Mouse (Mus musculus) MEL (cell line): ENCODE data around the gene Ppfibp2. TPM values are rescaled to one million over a fixed set of nuclear protein-coding genes. Genes with fewer than 3 reads are reported as not detected.

Source experiments
- DNase-seq: peaks from one replicate; pipeline ENCODE4 v3.0.0; 2011; ENCODE audit warnings: low read depth, low spot score
- H3K27ac ChIP-seq: 2 replicates; pipeline ENCODE4 v1.5.1; 2012; ENCODE audit warnings: low read depth, mild to moderate bottlenecking, control low read depth, low read length, moderate library complexity; ENCODE audit not compliant: control insufficient read depth
- H3K27me3 ChIP-seq, 2 experiments: fragments of 150-350 bp in 1 of 2; sonication (generic) in 1 of 2; 2 replicates each; pipeline ENCODE4 v1.6.1; 2012; ENCODE audit warnings: low read length in 2 of 2, mild to moderate bottlenecking in 2 of 2, improper control_type of control experiment in 1 of 2, moderate library complexity in 1 of 2; ENCODE audit not compliant: insufficient read depth in 2 of 2, control insufficient read depth in 1 of 2
- H3K36me3 ChIP-seq, 2 experiments: 2 replicates each; pipeline ENCODE4 v1.6.1; 2012 to 2014; ENCODE audit warnings: low read length in 2 of 2, improper control_type of control experiment in 1 of 2, inconsistent platforms in 1 of 2, mild to moderate bottlenecking in 1 of 2; ENCODE audit not compliant: insufficient read depth in 2 of 2, control insufficient read depth in 1 of 2
- H3K4me1 ChIP-seq, 2 experiments: fragments of 150-350 bp in 1 of 2; sonication (generic) in 1 of 2; 2 replicates each; pipeline ENCODE4 v1.6.1; 2012; ENCODE audit warnings: low read length in 2 of 2, improper control_type of control experiment in 1 of 2, mild to moderate bottlenecking in 1 of 2; ENCODE audit not compliant: insufficient read depth in 2 of 2, control insufficient read depth in 1 of 2
- H3K4me3 ChIP-seq, 2 experiments: fragments of 150-350 bp in 1 of 2; sonication (generic) in 1 of 2; 2 replicates each; pipeline ENCODE4 v1.5.1; 2012; ENCODE audit warnings: low read depth in 2 of 2, low read length in 2 of 2, mild to moderate bottlenecking in 2 of 2, moderate library complexity in 2 of 2, control low read depth in 1 of 2, improper control_type of control experiment in 1 of 2; ENCODE audit not compliant: control insufficient read depth in 1 of 2, insufficient read depth in 1 of 2
- H3K79me2 ChIP-seq: 2 replicates; pipeline ENCODE4 v1.6.1; 2012; ENCODE audit warnings: mild to moderate bottlenecking, low read length, moderate library complexity; ENCODE audit not compliant: control insufficient read depth, poor library complexity, insufficient read depth
- H3K9ac ChIP-seq: 2 replicates; pipeline ENCODE4 v1.6.1; 2012; ENCODE audit warnings: low read depth, mild to moderate bottlenecking, control low read depth, low read length, moderate library complexity; ENCODE audit not compliant: control insufficient read depth, poor library complexity, severe bottlenecking
- H3K9me3 ChIP-seq: fragments of 150-350 bp; sonication (generic); replicated peaks from 2 replicates; pipeline ENCODE4 v1.6.1; 2012; ENCODE audit warnings: mild to moderate bottlenecking, low read length, improper control_type of control experiment, moderate library complexity; ENCODE audit not compliant: insufficient read depth
- CHD1 ChIP-seq: IDR thresholded peaks from 2 replicates; pipeline ENCODE4 v1.6.1; 2012; ENCODE audit warnings: low read depth, mild to moderate bottlenecking, inconsistent platforms, low read length, improper control_type of control experiment
- CTCF ChIP-seq, 3 experiments: IDR thresholded peaks in 2 of 3; conservative IDR thresholded peaks in 1 of 3; 2 replicates each; pipeline ENCODE4 v1.5.1; 2011 to 2012; ENCODE audit warnings: low read length in 3 of 3, low read depth in 2 of 3, mild to moderate bottlenecking in 2 of 3, improper control_type of control experiment in 1 of 3, inconsistent platforms in 1 of 3, mixed read lengths in 1 of 3, moderate library complexity in 1 of 3; ENCODE audit not compliant: control insufficient read depth in 1 of 3, insufficient read depth in 1 of 3, poor library complexity in 1 of 3, severe bottlenecking in 1 of 3
- GATA1 ChIP-seq: IDR thresholded peaks from 2 replicates; pipeline ENCODE4 v1.6.1; 2011; ENCODE audit warnings: low read depth, low read length, improper control_type of control experiment
- HCFC1 ChIP-seq: IDR thresholded peaks from 2 replicates; pipeline ENCODE4 v1.6.1; 2012; ENCODE audit warnings: low read depth, mild to moderate bottlenecking, inconsistent platforms, low read length, improper control_type of control experiment, moderate library complexity
- JUND ChIP-seq: IDR thresholded peaks from 2 replicates; pipeline ENCODE4 v1.6.1; 2011; ENCODE audit warnings: low read depth, mild to moderate bottlenecking, improper control_type of control experiment, low read length
- KAT2A ChIP-seq: conservative IDR thresholded peaks from 2 replicates; pipeline ENCODE4 v1.6.1; 2012; ENCODE audit warnings: low read depth, low read length, improper control_type of control experiment, inconsistent platforms
- MAX ChIP-seq: IDR thresholded peaks from 2 replicates; pipeline ENCODE4 v1.6.1; 2011; ENCODE audit warnings: low read length, improper control_type of control experiment
- MAZ ChIP-seq: IDR thresholded peaks from 2 replicates; pipeline ENCODE4 v1.6.1; 2012; ENCODE audit warnings: low read depth, mild to moderate bottlenecking, inconsistent platforms, low read length, improper control_type of control experiment
- MYB ChIP-seq: IDR thresholded peaks from 2 replicates; pipeline ENCODE4 v1.6.1; 2011; ENCODE audit warnings: mild to moderate bottlenecking, low read depth, low read length, improper control_type of control experiment
- MYC ChIP-seq: IDR thresholded peaks from 2 replicates; pipeline ENCODE4 v1.6.1; 2011; ENCODE audit warnings: low read depth, mild to moderate bottlenecking, low read length, improper control_type of control experiment, moderate library complexity
- NELFE ChIP-seq: IDR thresholded peaks from 2 replicates; pipeline ENCODE4 v1.6.1; 2011; ENCODE audit warnings: low read depth, low read length, improper control_type of control experiment
- NRF1 ChIP-seq: IDR thresholded peaks from 2 replicates; pipeline ENCODE4 v1.6.1; 2014; ENCODE audit warnings: low read depth, mild to moderate bottlenecking, inconsistent platforms, low read length, improper control_type of control experiment, moderate library complexity; ENCODE audit not compliant: poor library complexity, insufficient read depth, severe bottlenecking
- POLR2A ChIP-seq, 2 experiments: IDR thresholded peaks; 2 replicates each; pipeline ENCODE4 v1.6.1; 2011 to 2012; ENCODE audit warnings: low read length in 2 of 2, mild to moderate bottlenecking in 2 of 2, control low read depth in 1 of 2, improper control_type of control experiment in 1 of 2, low read depth in 1 of 2, moderate library complexity in 1 of 2; ENCODE audit not compliant: control insufficient read depth in 1 of 2, insufficient read depth in 1 of 2, poor library complexity in 1 of 2
- RAD21 ChIP-seq: IDR thresholded peaks from 2 replicates; pipeline ENCODE4 v1.6.1; 2011; ENCODE audit warnings: mild to moderate bottlenecking, low read depth, low read length, improper control_type of control experiment
- TAL1 ChIP-seq: IDR thresholded peaks from 2 replicates; pipeline ENCODE4 v1.6.1; 2012; ENCODE audit warnings: mild to moderate bottlenecking, inconsistent platforms, low read length, moderate library complexity, mixed read lengths
- TBP ChIP-seq: IDR thresholded peaks from 2 replicates; pipeline ENCODE4 v1.8.0; 2011; ENCODE audit warnings: low read depth, low read length, improper control_type of control experiment
- USF1 ChIP-seq: IDR thresholded peaks from 2 replicates; pipeline ENCODE4 v1.6.1; 2014; ENCODE audit warnings: low read depth, mild to moderate bottlenecking, inconsistent platforms, low read length, improper control_type of control experiment, moderate library complexity
- ZKSCAN1 ChIP-seq: IDR thresholded peaks from 2 replicates; pipeline ENCODE4 v1.6.1; 2012; ENCODE audit warnings: low read depth, mild to moderate bottlenecking, inconsistent platforms, low read length, improper control_type of control experiment, moderate library complexity
- ZMIZ1 ChIP-seq: IDR thresholded peaks from 2 replicates; pipeline ENCODE4 v1.6.1; 2012; ENCODE audit warnings: low read depth, mild to moderate bottlenecking, inconsistent platforms, low read length, improper control_type of control experiment, moderate library complexity
- polyA plus RNA-seq, 2 experiments: library from polyadenylated mRNA; stranded (reverse) in 1 of 2; unstranded in 1 of 2; fragments of >175 nt in 1 of 2; fragments of >200 nt in 1 of 2; gene quantifications; 2 replicates each; pipeline versions ENCODE4 v1.2.1 to v1.2.4; 2012; ENCODE audit warnings: low replicate concordance in 2 of 2, low read depth in 1 of 2; ENCODE audit not compliant: insufficient read length in 2 of 2, insufficient read depth in 1 of 2, missing spikeins in 1 of 2
- total RNA-seq: library from RNA; depleted of rRNA; stranded (reverse); fragments of 300-350 nt; gene quantifications from 2 replicates; pipeline ENCODE4 v1.2.3, GENCODE M21; 2012

Gene Ppfibp2
- total and polyA plus RNA-seq, 3 experiments, result not detected

- Histone ChIP-seq H3K4me1 (no peaks in the 10 kb centered on the region), H3K36me3 (no peaks in the 10 kb centered on the region), H3K9me3 (no peaks in the 10 kb centered on the region), H3K9ac (no peak overlapping the region), H3K79me2 (no peaks in the 10 kb centered on the region), H3K27me3 (no peaks in the 10 kb centered on the region), H3K27ac (no peak overlapping the region), H3K4me3 (no peak overlapping the region)
- DNase-seq, result no peak
- no peak for TF ChIP-seq KAT2A
- no peak for TF ChIP-seq NRF1
- TF ChIP-seq CTCF (IDR thresholded peaks at IDR 0.05 in 2 of 3, conservative IDR thresholded peaks at IDR 0.05 in 1 of 3; ENCODE audit: control insufficient read depth in 1 of 3, insufficient read depth in 1 of 3, low read depth in 2 of 3, low read length in 3 of 3, poor library complexity in 1 of 3, severe bottlenecking in 1 of 3), result no peak
- no peak for TF ChIP-seq TBP
- TF ChIP-seq ZKSCAN1, result no peak
- no peak for TF ChIP-seq JUND
Measured at GRCm38 (mm10) chr7:107618028-107618992, 23.3 kb downstream of the Ppfibp2 start.

- no peak for DNase-seq
- Histone ChIP-seq H3K9ac (no peak overlapping the region), H3K79me2 (no peaks in the 10 kb centered on the region), H3K9me3 (no peaks in the 10 kb centered on the region), H3K4me1 (no peaks in the 10 kb centered on the region), H3K27me3 (no peaks in the 10 kb centered on the region), H3K27ac (no peak overlapping the region), H3K4me3 (no peak overlapping the region), H3K36me3 (no peaks in the 10 kb centered on the region)
- TF ChIP-seq GATA1 (no peak), HCFC1 (no peak), NRF1 (no peak), TAL1 (no peak), USF1 (no peak), MYB (no peak), POLR2A (IDR thresholded peaks at IDR 0.05; ENCODE audit: control insufficient read depth in 1 of 2, insufficient read depth in 1 of 2, low read depth in 1 of 2, low read length in 2 of 2, poor library complexity in 1 of 2) (no peak), KAT2A (no peak), RAD21 (no peak), MYC (no peak), TBP (no peak), MAZ (no peak)
Measured at GRCm38 (mm10) chr7:107619225-107619624, 24.2 kb downstream of the Ppfibp2 start.

- H3K36me3 ChIP-seq, result no peaks in the 10 kb centered on the region
- DNase-seq, result no peak
- no peak for TF ChIP-seq ZMIZ1
- no peak for TF ChIP-seq CHD1
- TF ChIP-seq NELFE, result no peak
- TF ChIP-seq MAX, result no peak
- no peaks in the 10 kb centered on the region for H3K9me3 ChIP-seq
- no peaks in the 10 kb centered on the region for H3K4me1 ChIP-seq
- no peak overlapping the region for H3K27ac ChIP-seq
- no peak overlapping the region for H3K9ac ChIP-seq
- no peaks in the 10 kb centered on the region for H3K27me3 ChIP-seq
- H3K79me2 ChIP-seq, result no peaks in the 10 kb centered on the region
- H3K4me3 ChIP-seq, result no peak overlapping the region
Measured at GRCm38 (mm10) chr7:107620137-107620536, 25.1 kb downstream of the Ppfibp2 start.
